Mouse (Mus musculus): ENCODE data around the gene Eif2s1. TPM values are rescaled to one million over a fixed set of nuclear protein-coding genes. Genes with fewer than 3 reads are reported as not detected.

Eif2s1 gene
- total RNA-seq, 1 experiment: 184 TPM

- H3K4me3 ChIP-seq (ENCODE audit: insufficient read depth in 1 of 2, low read depth in 1 of 2, low read length in 2 of 2, poor library complexity in 1 of 2, severe bottlenecking in 1 of 2): no peak overlapping the region
- no peak for DNase-seq (ENCODE audit: low read depth, low spot score)
- no peaks in the 10 kb centered on the region for H3K36me3 ChIP-seq (ENCODE audit: control insufficient read depth, insufficient read depth, low read length, poor library complexity, severe bottlenecking)
- peaks cover 2 to 5% of the 10 kb centered on the region in 2 experiments; a peak in 2 of 4 replicates for H3K4me1 ChIP-seq (ENCODE audit: control insufficient read depth in 2 of 2, insufficient read depth in 2 of 2, low read length in 2 of 2, poor library complexity in 1 of 2)
- in situ Hi-C loops (cut with MboI; ENCODE audit: low sequenced_read_pairs in 2 of 2, unreplicated experiment in 2 of 2): no loop called here
- H3K9me3 ChIP-seq (ENCODE audit: control insufficient read depth, insufficient read depth, low read depth, low read length): no peaks in the 10 kb centered on the region
- no peak for TF ChIP-seq ZC3H11A (IDR thresholded peaks at IDR 0.05; ENCODE audit: borderline replicate concordance, low read depth, low read length)
- TF ChIP-seq HCFC1 (IDR thresholded peaks at IDR 0.05; ENCODE audit: borderline replicate concordance, insufficient read depth, low read length): no peak
- no peak for TF ChIP-seq MAFK (IDR thresholded peaks at IDR 0.05; ENCODE audit: insufficient read depth, low read depth, low read length)
- TF ChIP-seq ZNF384 (IDR thresholded peaks at IDR 0.05; ENCODE audit: low read depth, low read length): no peak
- TF ChIP-seq CHD2 (IDR thresholded peaks at IDR 0.05; ENCODE audit: low read depth, low read length): no peak
- no peak overlapping the region for H3K9ac ChIP-seq (ENCODE audit: insufficient read depth, low read depth, low read length, poor library complexity, severe bottlenecking)
- no peak overlapping the region for H3K27ac ChIP-seq (ENCODE audit: insufficient read depth, low read depth, low read length, poor library complexity, severe bottlenecking)
Measured at GRCm38 (mm10) chr12:78908081-78908605, 46.5 kb downstream of the Eif2s1 start.

GRCm38 (mm10) chr12:78910684-78911461 is 49.3 kb downstream of the Eif2s1 start:
- Histone ChIP-seq H3K36me3 (ENCODE audit: control insufficient read depth, insufficient read depth, low read length, poor library complexity, severe bottlenecking) (no peaks in the 10 kb centered on the region), H3K4me1 (ENCODE audit: control insufficient read depth in 2 of 2, insufficient read depth in 2 of 2, low read length in 2 of 2, poor library complexity in 1 of 2) (peaks cover 2 to 5% of the 10 kb centered on the region in 2 experiments; a peak in 2 of 4 replicates), H3K4me3 (ENCODE audit: insufficient read depth in 1 of 2, low read depth in 1 of 2, low read length in 2 of 2, poor library complexity in 1 of 2, severe bottlenecking in 1 of 2) (peak overlapping the region; percentile 25 to 63; a peak in 2 of 4 replicates), H3K27ac (ENCODE audit: insufficient read depth, low read depth, low read length, poor library complexity, severe bottlenecking) (no peak overlapping the region), H3K9ac (ENCODE audit: insufficient read depth, low read depth, low read length, poor library complexity, severe bottlenecking) (no peak overlapping the region), H3K9me3 (ENCODE audit: control insufficient read depth, insufficient read depth, low read depth, low read length) (no peaks in the 10 kb centered on the region)
- TF ChIP-seq ZNF384 (IDR thresholded peaks at IDR 0.05; ENCODE audit: low read depth, low read length) (no peak), HCFC1 (IDR thresholded peaks at IDR 0.05; ENCODE audit: borderline replicate concordance, insufficient read depth, low read length) (no peak), MAFK (IDR thresholded peaks at IDR 0.05; ENCODE audit: insufficient read depth, low read depth, low read length) (no peak), CHD2 (IDR thresholded peaks at IDR 0.05; ENCODE audit: low read depth, low read length) (no peak), ZC3H11A (IDR thresholded peaks at IDR 0.05; ENCODE audit: borderline replicate concordance, low read depth, low read length) (no peak)
- in situ Hi-C loops (cut with MboI; ENCODE audit: low sequenced_read_pairs in 2 of 2, unreplicated experiment in 2 of 2): loop anchor here in 1 of 2 experiments (10.0 kb wide), 1 partner anchor 174 kb away; the partner anchor contains the start of gene Pigh
- no peak for DNase-seq (ENCODE audit: low read depth, low spot score)

DNA sequence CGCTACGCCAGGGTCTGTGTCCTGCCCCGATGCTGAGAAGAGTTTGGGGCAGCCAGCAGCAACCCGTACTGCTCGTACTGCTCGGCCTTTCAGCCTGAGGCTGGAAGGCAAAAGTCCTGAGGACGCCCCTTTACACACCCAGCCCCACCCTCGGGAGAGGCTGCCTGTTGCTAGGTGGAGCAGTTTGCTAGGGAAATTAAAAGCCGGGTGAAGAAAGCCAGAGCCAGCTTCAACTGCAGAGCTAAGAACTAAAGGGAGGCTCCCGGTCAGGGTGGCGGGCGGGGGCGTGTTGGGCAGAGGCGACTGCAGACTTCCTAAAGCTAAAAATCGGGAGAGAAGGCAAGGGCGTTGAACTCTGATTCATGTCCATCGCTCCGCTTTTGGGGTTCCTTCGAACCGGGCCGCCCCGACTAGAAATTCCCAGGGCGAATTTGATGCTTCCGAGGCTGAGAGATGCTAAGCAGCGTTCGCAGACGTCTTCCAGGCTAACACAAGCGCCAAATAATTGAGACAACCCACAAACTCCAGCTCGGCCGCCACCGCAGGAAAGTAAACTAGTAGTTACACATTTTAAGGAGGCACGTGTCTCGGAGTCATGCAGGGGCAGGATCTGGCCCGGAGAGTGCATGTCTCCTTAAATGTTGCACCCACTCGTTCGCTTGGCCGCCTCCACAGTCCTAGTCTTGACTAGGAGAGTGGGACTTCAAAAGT is 50.2 kb downstream of the Eif2s1 start:
- Histone ChIP-seq H3K36me3 (ENCODE audit: control insufficient read depth, insufficient read depth, low read length, poor library complexity, severe bottlenecking) (no peaks in the 10 kb centered on the region), H3K27ac (ENCODE audit: insufficient read depth, low read depth, low read length, poor library complexity, severe bottlenecking) (no peak overlapping the region), H3K4me3 (ENCODE audit: insufficient read depth in 1 of 2, low read depth in 1 of 2, low read length in 2 of 2, poor library complexity in 1 of 2, severe bottlenecking in 1 of 2) (peak overlapping the region; percentile 25 to 63), H3K9ac (ENCODE audit: insufficient read depth, low read depth, low read length, poor library complexity, severe bottlenecking) (0 out of 2 replicates have a peak overlapping the region, but pooled peaks have one; percentile 40), H3K4me1 (ENCODE audit: control insufficient read depth in 2 of 2, insufficient read depth in 2 of 2, low read length in 2 of 2, poor library complexity in 1 of 2) (peaks cover 2 to 3% of the 10 kb centered on the region in 2 experiments; a peak in 2 of 4 replicates), H3K9me3 (ENCODE audit: control insufficient read depth, insufficient read depth, low read depth, low read length) (no peaks in the 10 kb centered on the region)
- peak; percentile 68 for DNase-seq (ENCODE audit: low read depth, low spot score)
- no peak for TF ChIP-seq CHD2 (IDR thresholded peaks at IDR 0.05; ENCODE audit: low read depth, low read length)
- no peak for TF ChIP-seq ZC3H11A (IDR thresholded peaks at IDR 0.05; ENCODE audit: borderline replicate concordance, low read depth, low read length)
- TF ChIP-seq ZNF384 (IDR thresholded peaks at IDR 0.05; ENCODE audit: low read depth, low read length): no peak
- no peak for TF ChIP-seq MAFK (IDR thresholded peaks at IDR 0.05; ENCODE audit: insufficient read depth, low read depth, low read length)
- no peak for TF ChIP-seq HCFC1 (IDR thresholded peaks at IDR 0.05; ENCODE audit: borderline replicate concordance, insufficient read depth, low read length)
- in situ Hi-C loops (cut with MboI; ENCODE audit: low sequenced_read_pairs in 2 of 2, unreplicated experiment in 2 of 2): loop anchor here in 1 of 2 experiments (10.0 kb wide), 1 partner anchor 173 kb away; the partner anchor contains the start of gene Pigh

- no peak overlapping the region for H3K27ac ChIP-seq (ENCODE audit: insufficient read depth, low read depth, low read length, poor library complexity, severe bottlenecking)
- DNase-seq (ENCODE audit: low read depth, low spot score): no peak
Measured at GRCm38 (mm10) chr12:78914458-78914857, 52.8 kb downstream of the Eif2s1 start.

More at GRCm38 (mm10) chr12:78914458-78914857, 52.8 kb downstream of the Eif2s1 start:
- H3K4me1 ChIP-seq (ENCODE audit: control insufficient read depth in 2 of 2, insufficient read depth in 2 of 2, low read length in 2 of 2, poor library complexity in 1 of 2): peaks cover 2 to 3% of the 10 kb centered on the region in 2 experiments; a peak in 2 of 4 replicates
- no peaks in the 10 kb centered on the region for H3K36me3 ChIP-seq (ENCODE audit: control insufficient read depth, insufficient read depth, low read length, poor library complexity, severe bottlenecking)
- H3K9me3 ChIP-seq (ENCODE audit: control insufficient read depth, insufficient read depth, low read depth, low read length): no peaks in the 10 kb centered on the region
- in situ Hi-C loops (cut with MboI; ENCODE audit: low sequenced_read_pairs in 2 of 2, unreplicated experiment in 2 of 2): loop anchor here in 1 of 2 experiments (10.0 kb wide), 1 partner anchor 170 kb away; the partner anchor contains the start of gene Pigh
- no peak overlapping the region for H3K4me3 ChIP-seq (ENCODE audit: insufficient read depth in 1 of 2, low read depth in 1 of 2, low read length in 2 of 2, poor library complexity in 1 of 2, severe bottlenecking in 1 of 2)
- no peak for TF ChIP-seq ZNF384 (IDR thresholded peaks at IDR 0.05; ENCODE audit: low read depth, low read length)
- no peak for TF ChIP-seq MAFK (IDR thresholded peaks at IDR 0.05; ENCODE audit: insufficient read depth, low read depth, low read length)
- no peak for TF ChIP-seq ZC3H11A (IDR thresholded peaks at IDR 0.05; ENCODE audit: borderline replicate concordance, low read depth, low read length)
- no peak for TF ChIP-seq CHD2 (IDR thresholded peaks at IDR 0.05; ENCODE audit: low read depth, low read length)
- TF ChIP-seq HCFC1 (IDR thresholded peaks at IDR 0.05; ENCODE audit: borderline replicate concordance, insufficient read depth, low read length): no peak
- no peak overlapping the region for H3K9ac ChIP-seq (ENCODE audit: insufficient read depth, low read depth, low read length, poor library complexity, severe bottlenecking)
